Mouse (Mus musculus) C2C12 (cell line): Measurements from ENCODE around the gene Sf1.

Experiments used
- CEBPB ChIP-seq: IDR thresholded peaks from one replicate; pipeline ENCODE4 v1.6.1; 2011; ENCODE audit warnings: low read depth, mild to moderate bottlenecking, control low read depth, moderate library complexity
- CTCF ChIP-seq: IDR thresholded peaks from one replicate; pipeline ENCODE4 v1.5.1; 2011; ENCODE audit not compliant: control insufficient read depth, insufficient read depth, insufficient read length
- FOSL1 ChIP-seq: IDR thresholded peaks from one replicate; pipeline ENCODE4 v1.8.0; 2011; ENCODE audit warnings: mild to moderate bottlenecking, low read length; ENCODE audit not compliant: poor library complexity, insufficient read depth, severe bottlenecking
- USF1 ChIP-seq: IDR thresholded peaks from one replicate; pipeline ENCODE4 v1.6.1; 2011; ENCODE audit warnings: low read depth, mild to moderate bottlenecking, control low read depth, moderate library complexity

- no peak for TF ChIP-seq CTCF
- no peak for TF ChIP-seq USF1
- TF ChIP-seq CEBPB, result no peak
- TF ChIP-seq FOSL1, result no peak
These were observed 16.8 kb upstream of the Sf1 start for GRCm38 (mm10) chr19:6346661-6347060.
